Mouse (Mus musculus) brown adipose tissue, adult 24 weeks (tissue): ENCODE measurements around the gene Cdt1. TPM values are rescaled to one million over a fixed set of nuclear protein-coding genes. Genes with fewer than 3 reads are reported as not detected.

Source experiments
- H3K27ac ChIP-seq: fragments of 200-500 bp; replicated peaks from 2 replicates; pipeline ENCODE4 v1.5.1; 2012; ENCODE audit warnings: low read depth, mild to moderate bottlenecking, low read length
- H3K4me1 ChIP-seq: fragments of 200-500 bp; 2 replicates; pipeline ENCODE4 v1.6.1; 2012; ENCODE audit warnings: low read length, mixed read lengths; ENCODE audit not compliant: control insufficient read depth, insufficient read depth, insufficient read length
- H3K4me3 ChIP-seq: fragments of 200-500 bp; 2 replicates; pipeline ENCODE4 v1.5.1; 2012; ENCODE audit warnings: low read depth, mild to moderate bottlenecking, low read length, moderate library complexity; ENCODE audit not compliant: insufficient read depth
- polyA plus RNA-seq: library from polyadenylated mRNA; stranded (reverse); fragments of >200 nt; gene quantifications from 2 replicates; pipeline ENCODE4 v1.2.4, GENCODE M21; 2012; ENCODE audit not compliant: missing spikeins, insufficient read depth, insufficient read length

Cdt1 gene
- polyA plus RNA-seq = 0.48 and 0.58 TPM in 2 replicates

- H3K27ac ChIP-seq = peak within 1 kb of the TSS; percentile 83
- H3K4me1 ChIP-seq = peaks cover 5% of the 10 kb centered on the region
- H3K4me3 ChIP-seq = peak within 1 kb of the TSS; percentile 82
These were observed at the start of gene Cdt1 for GRCm38 (mm10) chr8:122567361-122568108. Gene Cdt1 (plus strand): TSS chr8:122568015.

- H3K4me3 ChIP-seq = no peak overlapping the region
- H3K27ac ChIP-seq = peak overlapping the region; percentile 90
- peaks cover 62% of the 10 kb centered on the region for H3K4me1 ChIP-seq
These were observed 47.2 kb upstream of the Cdt1 start for GRCm38 (mm10) chr8:122520611-122521010.

- H3K4me1 ChIP-seq = peaks cover 65% of the 10 kb centered on the region
- peak overlapping the region; percentile 28 for H3K4me3 ChIP-seq
- peak overlapping the region; percentile 97 for H3K27ac ChIP-seq
These were observed 44.8 kb upstream of the Cdt1 start for GRCm38 (mm10) chr8:122522796-122523651.

- Histone ChIP-seq H3K4me1 (peaks cover 58% of the 10 kb centered on the region), H3K27ac (peak overlapping the region; percentile 97), H3K4me3 (peak overlapping the region; percentile 24)
These were observed 44.0 kb upstream of the Cdt1 start for GRCm38 (mm10) chr8:122523652-122524360.

- Histone ChIP-seq H3K4me3 (peak overlapping the region; percentile 24), H3K27ac (peak overlapping the region; percentile 97), H3K4me1 (peaks cover 60% of the 10 kb centered on the region)
These were observed 43.3 kb upstream of the Cdt1 start for GRCm38 (mm10) chr8:122524506-122524905.

- H3K4me1 ChIP-seq = peaks cover 58% of the 10 kb centered on the region
- peak overlapping the region; percentile 97 for H3K27ac ChIP-seq
- no peak overlapping the region for H3K4me3 ChIP-seq
These were observed 42.8 kb upstream of the Cdt1 start for GRCm38 (mm10) chr8:122525004-122525403.

- H3K4me1 ChIP-seq = peaks cover 62% of the 10 kb centered on the region
- H3K4me3 ChIP-seq = no peak overlapping the region
- peak overlapping the region; percentile 63 for H3K27ac ChIP-seq
These were observed 41.7 kb upstream of the Cdt1 start for GRCm38 (mm10) chr8:122526084-122526483.

- H3K4me1 ChIP-seq = peaks cover 67% of the 10 kb centered on the region
- H3K4me3 ChIP-seq = no peak overlapping the region
- H3K27ac ChIP-seq = peak overlapping the region; percentile 63
These were observed 41.2 kb upstream of the Cdt1 start for GRCm38 (mm10) chr8:122526526-122527170.

GRCm38 (mm10) chr8:122527937-122528336 is 39.9 kb upstream of the Cdt1 start:
- Histone ChIP-seq H3K27ac (no peak overlapping the region), H3K4me3 (no peak overlapping the region), H3K4me1 (peaks cover 72% of the 10 kb centered on the region)

- Histone ChIP-seq H3K4me1 (peaks cover 70% of the 10 kb centered on the region), H3K4me3 (no peak overlapping the region), H3K27ac (no peak overlapping the region)
These were observed 38.7 kb upstream of the Cdt1 start for GRCm38 (mm10) chr8:122529159-122529558.

GRCm38 (mm10) chr8:122531312-122531711 is 36.5 kb upstream of the Cdt1 start:
- Histone ChIP-seq H3K4me3 (0 out of 2 replicates have a peak overlapping the region, but pooled peaks have one; percentile 15), H3K27ac (peak overlapping the region; percentile 85), H3K4me1 (peaks cover 53% of the 10 kb centered on the region)

- Histone ChIP-seq H3K27ac (no peak overlapping the region), H3K4me3 (no peak overlapping the region), H3K4me1 (peaks cover 52% of the 10 kb centered on the region)
These were observed 30.8 kb upstream of the Cdt1 start for GRCm38 (mm10) chr8:122537033-122537432.

GRCm38 (mm10) chr8:122537812-122538211 is 30.0 kb upstream of the Cdt1 start:
- H3K4me3 ChIP-seq = no peak overlapping the region
- H3K4me1 ChIP-seq = peaks cover 49% of the 10 kb centered on the region
- peak overlapping the region; percentile 33 for H3K27ac ChIP-seq

- no peak overlapping the region for H3K4me3 ChIP-seq
- H3K4me1 ChIP-seq = peaks cover 45% of the 10 kb centered on the region
- H3K27ac ChIP-seq = peak overlapping the region; percentile 33; the same call in 1 of the 2 replicates
These were observed 29.3 kb upstream of the Cdt1 start for GRCm38 (mm10) chr8:122538310-122539076.
